Mouse (Mus musculus): ENCODE measurements around the gene Gm20715. TPM values are rescaled to one million over a fixed set of nuclear protein-coding genes. Genes with fewer than 3 reads are reported as not detected.
"Not testable (repeated sequence)": the region's sequence is repeated elsewhere in the genome, so short reads cannot be mapped to it uniquely, and the experiment has no call there.

Gm20715 gene
- polyA plus RNA-seq, 1 experiment = not detected

- no peak overlapping the region for H3K4me3 ChIP-seq (replicated peaks; ENCODE audit: control insufficient read depth, low read depth, low read length)
- H3K4me1 ChIP-seq (ENCODE audit: control insufficient read depth, insufficient read depth, low read length) = no peaks in the 10 kb centered on the region
- H3K27ac ChIP-seq (ENCODE audit: control insufficient read depth, insufficient read depth, low read depth, low read length, poor library complexity) = no peak overlapping the region
- 6% methylated on average over 5 of the region's 5 CpGs for WGBS
- TF ChIP-seq POLR2A (IDR thresholded peaks at IDR 0.05; ENCODE audit: borderline replicate concordance, control insufficient read depth, low read depth, low read length) = no peak
- no peak for TF ChIP-seq CTCF (IDR thresholded peaks at IDR 0.05; ENCODE audit: control insufficient read depth, insufficient read depth, low read length)
Observed at GRCm38 (mm10) chr7:6447771-6448170, 37.7 kb downstream of the Gm20715 start.

GRCm38 (mm10) chr7:6455868-6456267 lies 45.8 kb downstream of the Gm20715 start, which contains the start of gene Olfr1336:
Olfr1336 (plus strand) TSS chr7:6456168.
- no peaks in the 10 kb centered on the region for H3K4me1 ChIP-seq (ENCODE audit: control insufficient read depth, insufficient read depth, low read length)
- H3K4me3 ChIP-seq (replicated peaks; ENCODE audit: control insufficient read depth, low read depth, low read length) = no peak within 1 kb of the TSS
- no peak for TF ChIP-seq POLR2A (IDR thresholded peaks at IDR 0.05; ENCODE audit: borderline replicate concordance, control insufficient read depth, low read depth, low read length)
- no peak for TF ChIP-seq CTCF (IDR thresholded peaks at IDR 0.05; ENCODE audit: control insufficient read depth, insufficient read depth, low read length)
- H3K27ac ChIP-seq (ENCODE audit: control insufficient read depth, insufficient read depth, low read depth, low read length, poor library complexity) = no peak within 1 kb of the TSS

GRCm38 (mm10) chr7:6456399-6456798 lies 46.3 kb downstream of the Gm20715 start:
- TF ChIP-seq POLR2A (IDR thresholded peaks at IDR 0.05; ENCODE audit: borderline replicate concordance, control insufficient read depth, low read depth, low read length) (no peak), CTCF (IDR thresholded peaks at IDR 0.05; ENCODE audit: control insufficient read depth, insufficient read depth, low read length) (no peak)
- Histone ChIP-seq H3K27ac (ENCODE audit: control insufficient read depth, insufficient read depth, low read depth, low read length, poor library complexity) (no peak overlapping the region), H3K4me1 (ENCODE audit: control insufficient read depth, insufficient read depth, low read length) (no peaks in the 10 kb centered on the region), H3K4me3 (replicated peaks; ENCODE audit: control insufficient read depth, low read depth, low read length) (no peak overlapping the region)
- WGBS = 38% methylated on average over 3 of the region's 3 CpGs

- no peaks in the 10 kb centered on the region for H3K4me1 ChIP-seq (ENCODE audit: control insufficient read depth, insufficient read depth, low read length)
- TF ChIP-seq POLR2A (IDR thresholded peaks at IDR 0.05; ENCODE audit: borderline replicate concordance, control insufficient read depth, low read depth, low read length) = no peak
- TF ChIP-seq CTCF (IDR thresholded peaks at IDR 0.05; ENCODE audit: control insufficient read depth, insufficient read depth, low read length) = no peak
- H3K27ac ChIP-seq (ENCODE audit: control insufficient read depth, insufficient read depth, low read depth, low read length, poor library complexity) = no peak within 1 kb of the TSS
- no peak within 1 kb of the TSS for H3K4me3 ChIP-seq (replicated peaks; ENCODE audit: control insufficient read depth, low read depth, low read length)
Observed at GRCm38 (mm10) chr7:6466951-6467350, 56.9 kb downstream of the Gm20715 start, which contains the start of gene Olfr1346. Olfr1346 (plus strand) TSS chr7:6467101.

GRCm38 (mm10) chr7:6477633-6478032 lies 67.6 kb downstream of the Gm20715 start:
- WGBS = 72% methylated on average over 2 of the region's 2 CpGs
- not testable (repeated sequence) for H3K4me3 ChIP-seq (replicated peaks; ENCODE audit: control insufficient read depth, low read depth, low read length); H3K27ac ChIP-seq (ENCODE audit: control insufficient read depth, insufficient read depth, low read depth, low read length, poor library complexity); H3K4me1 ChIP-seq (ENCODE audit: control insufficient read depth, insufficient read depth, low read length)

- WGBS = 15% methylated on average over 2 of the region's 2 CpGs
- H3K4me1 ChIP-seq (ENCODE audit: control insufficient read depth, insufficient read depth, low read length) = no peaks in the 10 kb centered on the region
- no peak for TF ChIP-seq POLR2A (IDR thresholded peaks at IDR 0.05; ENCODE audit: borderline replicate concordance, control insufficient read depth, low read depth, low read length)
- TF ChIP-seq CTCF (IDR thresholded peaks at IDR 0.05; ENCODE audit: control insufficient read depth, insufficient read depth, low read length) = no peak
- no peak within 1 kb of the TSS for H3K4me3 ChIP-seq (replicated peaks; ENCODE audit: control insufficient read depth, low read depth, low read length)
- H3K27ac ChIP-seq (ENCODE audit: control insufficient read depth, insufficient read depth, low read depth, low read length, poor library complexity) = no peak within 1 kb of the TSS
Observed at GRCm38 (mm10) chr7:6486841-6487240, 76.8 kb downstream of the Gm20715 start, which contains the start of gene Olfr5. Olfr5 (minus strand) TSS chr7:6486941.

Other genes with a start within 250 kb of the Gm20715 start
- gene Zfp444, start 238.1 kb upstream of the Gm20715 start, polyA plus RNA-seq (2011; ENCODE audit: insufficient read depth, insufficient read length, low replicate concordance, missing spikeins) = 9.5 and 14.9 TPM in 2 replicates
- gene Galp, start 213.2 kb upstream of the Gm20715 start, polyA plus RNA-seq (2011; ENCODE audit: insufficient read depth, insufficient read length, low replicate concordance, missing spikeins) = not detected in 2 replicates
- gene Zscan5b, start 188.0 kb upstream of the Gm20715 start, polyA plus RNA-seq (2011; ENCODE audit: insufficient read depth, insufficient read length, low replicate concordance, missing spikeins) = not detected in 2 replicates
- not detected in 2 replicates for gene Epp13, start 157.6 kb upstream of the Gm20715 start, polyA plus RNA-seq (2011; ENCODE audit: insufficient read depth, insufficient read length, low replicate concordance, missing spikeins)
- gene Zfp667, start 123.7 kb upstream of the Gm20715 start, polyA plus RNA-seq (2011; ENCODE audit: insufficient read depth, insufficient read length, low replicate concordance, missing spikeins) = 1.2 TPM in 1 of 2 replicates, not detected in the other
- gene Zfp583, start 79.0 kb upstream of the Gm20715 start, polyA plus RNA-seq (2011; ENCODE audit: insufficient read depth, insufficient read length, low replicate concordance, missing spikeins) = 1.0 TPM in 1 of 2 replicates, not detected in the other
- not detected in 2 replicates for gene Gm3854, start 66.5 kb upstream of the Gm20715 start, polyA plus RNA-seq (2011; ENCODE audit: insufficient read depth, insufficient read length, low replicate concordance, missing spikeins)
- gene Zfp78, start 47.0 kb upstream of the Gm20715 start, polyA plus RNA-seq (2011; ENCODE audit: insufficient read depth, insufficient read length, low replicate concordance, missing spikeins) = 0.45 and 1.0 TPM in 2 replicates
- gene Zfp28, start 27.0 kb upstream of the Gm20715 start, polyA plus RNA-seq (2011; ENCODE audit: insufficient read depth, insufficient read length, low replicate concordance, missing spikeins) = 1.2 and 3.0 TPM in 2 replicates
- not detected in 2 replicates for gene Smim17, start 11.6 kb upstream of the Gm20715 start, polyA plus RNA-seq (2011; ENCODE audit: insufficient read depth, insufficient read length, low replicate concordance, missing spikeins)
- gene Olfr1344, start 28.4 kb downstream of the Gm20715 start, polyA plus RNA-seq (2011; ENCODE audit: insufficient read depth, insufficient read length, low replicate concordance, missing spikeins) = not detected in 2 replicates
- 0.14 TPM in 1 of 2 replicates, not detected in the other for gene Olfr1336, start 45.9 kb downstream of the Gm20715 start, polyA plus RNA-seq (2011; ENCODE audit: insufficient read depth, insufficient read length, low replicate concordance, missing spikeins)
- 0.27 TPM in 1 of 2 replicates, not detected in the other for gene Olfr1346, start 56.8 kb downstream of the Gm20715 start, polyA plus RNA-seq (2011; ENCODE audit: insufficient read depth, insufficient read length, low replicate concordance, missing spikeins)
- gene Olfr5, start 76.7 kb downstream of the Gm20715 start, polyA plus RNA-seq (2011; ENCODE audit: insufficient read depth, insufficient read length, low replicate concordance, missing spikeins) = not detected in 2 replicates
- not detected in 2 replicates for gene Olfr1347, start 89.5 kb downstream of the Gm20715 start, polyA plus RNA-seq (2011; ENCODE audit: insufficient read depth, insufficient read length, low replicate concordance, missing spikeins)
- not detected in 2 replicates for gene Olfr1348, start 98.5 kb downstream of the Gm20715 start, polyA plus RNA-seq (2011; ENCODE audit: insufficient read depth, insufficient read length, low replicate concordance, missing spikeins)
- gene Olfr1349, start 112.7 kb downstream of the Gm20715 start, polyA plus RNA-seq (2011; ENCODE audit: insufficient read depth, insufficient read length, low replicate concordance, missing spikeins) = not detected in 2 replicates
- gene Olfr1350, start 154.6 kb downstream of the Gm20715 start, polyA plus RNA-seq (2011; ENCODE audit: insufficient read depth, insufficient read length, low replicate concordance, missing spikeins) = not detected in 2 replicates